Mouse (Mus musculus) midbrain, postnatal 0 days (tissue): Measurements from ENCODE around the gene Gm13030. TPM values are rescaled to one million over a fixed set of nuclear protein-coding genes. Genes with fewer than 3 reads are reported as not detected.
A peak's percentile ranks its signal among the peaks of the same experiment; 100 is the strongest.

Source experiments
- ATAC-seq: fragments of 200-750 bp; cut with Nextera tagmentation; 2 replicates; pipeline ENCODE4 v1.8.0; 2017; ENCODE audit warnings: moderate number of reproducible peaks, mild to moderate bottlenecking, moderate TSS enrichment, moderate library complexity; ENCODE audit not compliant: low FRiP score
- DNase-seq: peaks from one replicate; pipeline ENCODE4 v3.0.0-alpha.2; 2015; ENCODE audit warnings: low spot score
- H3K27ac ChIP-seq: fragments of 300-500 bp; sonication (generic); 2 replicates; pipeline ENCODE4 v1.5.1; 2014; ENCODE audit warnings: low read depth, mild to moderate bottlenecking, low read length, mixed read lengths
- H3K27me3 ChIP-seq: fragments of 300-500 bp; sonication (generic); 2 replicates; pipeline ENCODE4 v1.6.1; 2014; ENCODE audit warnings: low read length, control low read depth, mixed read lengths; ENCODE audit not compliant: insufficient read depth
- H3K36me3 ChIP-seq: fragments of 300-500 bp; sonication (generic); 2 replicates; pipeline ENCODE4 v1.6.1; 2014; ENCODE audit warnings: low read length, control low read depth, mixed read lengths; ENCODE audit not compliant: insufficient read depth
- H3K4me1 ChIP-seq: fragments of 300-500 bp; sonication (generic); 2 replicates; pipeline ENCODE4 v1.6.1; 2014; ENCODE audit warnings: mild to moderate bottlenecking, control low read depth, antibody characterized with exemption, low read length, mixed read lengths; ENCODE audit not compliant: insufficient read depth
- H3K4me2 ChIP-seq: fragments of 300-500 bp; sonication (generic); 2 replicates; pipeline ENCODE4 v1.6.1; 2014; ENCODE audit warnings: low read depth, mild to moderate bottlenecking, low read length, mixed read lengths; ENCODE audit not compliant: poor library complexity, severe bottlenecking
- H3K4me3 ChIP-seq: fragments of 300-500 bp; sonication (generic); 2 replicates; pipeline ENCODE4 v1.5.1; 2014; ENCODE audit warnings: low read depth, mild to moderate bottlenecking, low read length, moderate library complexity
- H3K9ac ChIP-seq: fragments of 300-500 bp; sonication (generic); replicated peaks from 2 replicates; pipeline ENCODE4 v1.6.1; 2014; ENCODE audit warnings: mild to moderate bottlenecking, low read length, moderate library complexity, mixed read lengths; ENCODE audit not compliant: poor library complexity, severe bottlenecking
- H3K9me3 ChIP-seq: fragments of 300-500 bp; sonication (generic); 2 replicates; pipeline ENCODE4 v1.6.1; 2016; ENCODE audit warnings: low read length, control low read depth
- CTCF ChIP-seq: IDR thresholded peaks from 2 replicates; pipeline ENCODE4 v1.5.1; 2016; ENCODE audit warnings: antibody characterized with exemption, mild to moderate bottlenecking
- WGBS: fragments of 180-500 bp; shearing (Covaris S2); extraction: QIAGEN DNeasy Blood & Tissue Kit; methylation state at CpG from one replicate; pipeline ENCODE4 v1.1.7; 2014; 5-methylcytosine and 5-hydroxymethylcytosine counted together
- polyA plus RNA-seq: library from polyadenylated mRNA; unstranded; fragments of >200 nt; fragmentation: Nextera tagmentation; extraction: Ambion mirVana; gene quantifications from 2 replicates; pipeline ENCODE4 v1.2.1, GENCODE M21; 2015
- total RNA-seq: library from RNA; depleted of rRNA; stranded (reverse); fragments of >200 nt; gene quantifications from 2 replicates; pipeline ENCODE4 v1.2.3, GENCODE M21; 2014

Gene Gm13030
- total and polyA plus RNA-seq, 2 experiments from 2014 or later = not detected

- no peak for TF ChIP-seq CTCF
- H3K27ac ChIP-seq = no peak overlapping the region
- H3K9me3 ChIP-seq = no peaks in the 10 kb centered on the region
- 28% methylated on average over 7 of the region's 7 CpGs for WGBS
- no peak overlapping the region for H3K4me3 ChIP-seq
- H3K36me3 ChIP-seq = peaks cover 24% of the 10 kb centered on the region
- no peak for DNase-seq
- no peak overlapping the region for H3K4me2 ChIP-seq
- ATAC-seq = no peak
- no peaks in the 10 kb centered on the region for H3K27me3 ChIP-seq
- no peaks in the 10 kb centered on the region for H3K4me1 ChIP-seq
- H3K9ac ChIP-seq = no peak overlapping the region
Observed at GRCm38 (mm10) chr4:138889165-138889564, 15.4 kb upstream of the Gm13030 start.

- Histone ChIP-seq H3K36me3 (no peaks in the 10 kb centered on the region), H3K27me3 (no peaks in the 10 kb centered on the region), H3K27ac (no peak overlapping the region), H3K4me2 (no peak overlapping the region), H3K9ac (no peak overlapping the region), H3K4me3 (no peak overlapping the region), H3K9me3 (no peaks in the 10 kb centered on the region), H3K4me1 (no peaks in the 10 kb centered on the region)
- ATAC-seq (peak; percentile 54; the same call in 1 of the 2 replicates), DNase-seq (peak; percentile 88)
- WGBS = 5% methylated on average over 6 of the region's 6 CpGs
- TF ChIP-seq CTCF = peak; percentile 95
Observed at GRCm38 (mm10) chr4:138884261-138884660, 10.5 kb upstream of the Gm13030 start.

- WGBS = 9% methylated on average over 15 of the region's 16 CpGs
- DNase-seq = peak; percentile 19
- Histone ChIP-seq H3K9ac (0 out of 2 replicates have a peak overlapping the region, but pooled peaks have one; percentile 19), H3K27ac (no peak overlapping the region), H3K9me3 (no peaks in the 10 kb centered on the region), H3K4me2 (no peak overlapping the region; the same call in 1 of the 2 replicates), H3K36me3 (no peaks in the 10 kb centered on the region), H3K27me3 (no peaks in the 10 kb centered on the region), H3K4me1 (no peaks in the 10 kb centered on the region), H3K4me3 (no peak overlapping the region)
- no peak for TF ChIP-seq CTCF
- ATAC-seq = no peak
Observed at GRCm38 (mm10) chr4:138882179-138882578, 8.4 kb upstream of the Gm13030 start.

- 85% methylated on average over 7 of the region's 7 CpGs for WGBS
- no peak overlapping the region for H3K9ac ChIP-seq
- DNase-seq (no peak), ATAC-seq (no peak)
- no peaks in the 10 kb centered on the region for H3K36me3 ChIP-seq
- no peaks in the 10 kb centered on the region for H3K4me1 ChIP-seq
- H3K9me3 ChIP-seq = no peaks in the 10 kb centered on the region
- no peak overlapping the region for H3K4me3 ChIP-seq
- H3K27me3 ChIP-seq = no peaks in the 10 kb centered on the region
- no peak for TF ChIP-seq CTCF
- no peak overlapping the region for H3K27ac ChIP-seq
- no peak overlapping the region for H3K4me2 ChIP-seq
Observed at GRCm38 (mm10) chr4:138880811-138881584, 7.2 kb upstream of the Gm13030 start.

GRCm38 (mm10) chr4:138879808-138880207 is 6.0 kb upstream of the Gm13030 start:
- ATAC-seq (no peak), DNase-seq (no peak)
- Histone ChIP-seq H3K36me3 (no peaks in the 10 kb centered on the region), H3K4me1 (no peaks in the 10 kb centered on the region), H3K27ac (no peak overlapping the region), H3K4me2 (no peak overlapping the region), H3K9ac (no peak overlapping the region), H3K27me3 (no peaks in the 10 kb centered on the region), H3K4me3 (no peak overlapping the region), H3K9me3 (no peaks in the 10 kb centered on the region)
- WGBS = 91% methylated on average over 11 of the region's 11 CpGs
- TF ChIP-seq CTCF = no peak

- no peaks in the 10 kb centered on the region for H3K36me3 ChIP-seq
- no peaks in the 10 kb centered on the region for H3K9me3 ChIP-seq
- WGBS = 71% methylated on average over 8 of the region's 8 CpGs
- ATAC-seq (no peak), DNase-seq (no peak)
- H3K4me1 ChIP-seq = no peaks in the 10 kb centered on the region
- H3K4me3 ChIP-seq = no peak overlapping the region
- no peak for TF ChIP-seq CTCF
- no peak overlapping the region for H3K4me2 ChIP-seq
- H3K27ac ChIP-seq = no peak overlapping the region
- no peak overlapping the region for H3K9ac ChIP-seq
- H3K27me3 ChIP-seq = no peaks in the 10 kb centered on the region
Observed at GRCm38 (mm10) chr4:138878783-138879182, 5.0 kb upstream of the Gm13030 start.
